Mouse (Mus musculus) fibroblast of lung, adult 2 months (primary cell): ENCODE data around the gene Sh3rf3.
A peak's percentile ranks its signal among the peaks of the same experiment; 100 is the strongest.
"Not testable (repeated sequence)": the region's sequence is repeated elsewhere in the genome, so short reads cannot be mapped to it uniquely, and the experiment has no call there.

Source experiments
- DNase-seq: peaks from one replicate; pipeline ENCODE4 v3.0.0-alpha.2; 2011; ENCODE audit warnings: low read depth

Gene Sh3rf3

GRCm38 (mm10) chr10:58982546-58983154, 169.5 kb downstream of the Sh3rf3 start:
- DNase-seq = no peak

DNA sequence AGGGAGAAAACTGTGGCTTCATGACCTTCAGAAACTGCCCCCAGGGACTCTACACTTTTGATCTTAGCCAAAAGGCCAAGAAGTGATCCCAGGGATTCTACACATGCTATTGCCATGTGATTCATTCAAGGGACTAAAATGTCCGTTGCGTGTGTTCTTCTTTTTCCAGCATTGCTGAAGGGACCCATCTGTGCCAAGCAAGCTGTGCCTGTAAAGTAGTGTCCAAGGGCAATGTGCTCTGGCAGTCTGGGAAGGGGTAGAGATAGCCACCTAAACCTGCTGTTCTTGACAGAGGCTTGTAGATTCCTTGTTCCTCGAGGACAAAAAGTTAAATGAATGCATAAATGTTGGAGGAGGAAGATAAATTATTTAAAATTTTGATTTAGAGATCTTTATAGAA, 178.5 kb downstream of the Sh3rf3 start:
- DNase-seq = no peak

GRCm38 (mm10) chr10:58994726-58995125, 181.6 kb downstream of the Sh3rf3 start:
- DNase-seq = no peak

DNA sequence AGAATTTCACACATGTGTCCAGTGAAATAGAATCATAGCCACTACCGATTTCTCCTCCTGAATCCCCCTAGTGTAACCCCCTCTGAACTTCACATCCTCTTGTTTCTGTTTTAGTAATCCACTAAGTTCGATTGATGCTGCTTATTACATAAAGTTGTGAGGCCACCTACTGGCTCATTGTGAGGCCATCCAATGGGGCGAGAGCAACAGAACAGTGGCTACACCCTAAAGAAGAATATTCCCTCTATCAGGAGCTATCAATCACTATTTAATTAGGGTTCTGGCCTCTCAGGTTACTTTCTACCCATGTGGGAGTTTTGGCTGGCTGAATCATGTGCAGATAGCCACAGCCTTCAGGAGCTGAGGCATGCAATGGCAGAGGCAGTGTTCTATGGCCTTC, 182.0 kb downstream of the Sh3rf3 start:
- no peak for DNase-seq

DNA sequence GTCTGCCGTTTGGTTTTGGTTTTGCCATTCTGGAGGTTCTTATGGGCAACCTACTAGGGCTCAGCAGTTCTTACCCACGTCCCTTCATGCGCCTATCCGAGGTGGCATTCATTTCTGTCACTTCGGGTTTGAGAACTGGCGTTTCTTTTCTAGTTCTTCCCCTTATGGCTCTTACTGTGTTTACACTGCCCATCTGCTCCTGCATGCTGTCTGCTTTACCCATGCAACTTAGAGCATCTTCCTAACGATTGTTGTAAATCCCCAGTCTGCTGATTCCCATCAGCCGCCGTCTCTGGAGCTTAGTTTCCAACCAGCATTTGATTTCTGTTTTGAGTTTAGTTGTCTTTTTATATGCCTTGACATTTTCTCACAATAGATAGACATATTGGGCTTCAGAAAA, 189.2 kb downstream of the Sh3rf3 start:
- no peak for DNase-seq

DNA sequence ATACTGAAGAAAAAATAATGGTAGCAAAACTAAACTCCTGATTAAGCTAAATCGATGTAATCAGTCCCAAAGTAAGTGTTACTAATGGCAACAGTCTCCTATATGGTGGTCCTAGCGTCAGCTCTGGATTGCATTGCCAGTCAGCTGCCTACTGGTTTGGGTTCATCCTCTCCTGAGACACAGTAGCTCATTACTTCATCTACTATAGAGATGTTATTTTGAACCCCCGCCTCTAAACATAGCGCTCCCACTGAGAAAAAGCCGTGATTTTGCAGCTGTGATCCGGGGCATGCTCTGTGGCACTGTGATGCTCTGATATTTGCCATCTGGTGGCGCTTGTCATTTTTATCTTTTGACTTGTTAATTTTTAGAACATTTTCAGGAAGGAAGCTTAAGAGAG, 198.3 kb downstream of the Sh3rf3 start:
- no peak for DNase-seq

- DNase-seq = no peak
Observed at GRCm38 (mm10) chr10:59013618-59014017, 200.5 kb downstream of the Sh3rf3 start.

DNA sequence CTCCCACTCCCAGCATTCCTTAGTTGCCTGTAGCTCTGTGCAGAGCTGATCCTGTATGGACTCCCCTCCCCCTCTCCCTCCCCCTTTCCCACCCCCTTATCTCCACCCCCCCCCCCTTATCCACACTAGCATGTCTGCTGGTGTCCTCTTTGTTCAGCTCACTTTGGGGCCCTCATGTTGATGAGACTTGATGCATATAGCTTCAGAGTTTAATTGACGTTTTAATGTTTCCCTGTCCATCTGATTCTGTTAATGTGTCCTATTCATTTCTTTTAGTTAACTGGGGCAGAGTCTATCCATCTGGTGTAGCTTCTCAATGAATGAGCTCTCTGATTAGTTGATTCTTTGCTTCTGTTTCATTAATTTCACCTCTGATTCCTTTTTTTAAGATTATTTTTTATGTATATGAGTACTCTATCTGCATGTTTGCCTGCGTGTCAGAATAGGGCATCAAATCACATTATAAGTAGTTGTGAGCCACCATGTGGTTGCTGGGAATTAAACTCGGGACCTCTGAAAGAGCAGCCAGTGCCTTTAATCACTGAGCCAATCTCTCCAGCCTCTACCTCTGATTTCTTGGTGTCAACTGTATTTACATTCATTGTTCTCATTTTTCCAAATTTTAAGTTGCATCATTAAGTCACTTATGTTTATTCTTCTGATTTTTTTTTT, 206.3 kb downstream of the Sh3rf3 start:
- DNase-seq = no peak

GRCm38 (mm10) chr10:59050434-59050833, 237.3 kb downstream of the Sh3rf3 start:
- DNase-seq = no peak

DNA sequence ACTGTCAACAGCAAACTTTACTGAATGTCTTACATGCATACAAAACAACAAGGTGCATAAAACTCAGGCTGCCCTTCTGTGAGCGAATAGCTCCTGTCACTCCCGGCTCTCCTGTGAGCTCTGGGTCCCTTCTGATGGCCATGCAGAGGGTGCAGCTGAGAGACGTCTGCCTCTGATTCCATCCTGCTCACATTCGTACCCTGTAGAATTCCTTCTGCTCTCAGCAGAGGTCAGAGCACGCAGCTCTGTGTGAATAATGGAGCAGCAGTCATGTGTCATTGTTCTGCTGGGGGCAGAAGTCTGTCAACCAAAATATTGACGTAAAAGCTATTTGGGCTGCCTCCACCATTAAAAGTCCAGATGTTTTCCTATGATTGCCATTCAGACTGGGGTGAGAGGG, 243.1 kb downstream of the Sh3rf3 start:
- no peak for DNase-seq

- DNase-seq = no peak
Observed at GRCm38 (mm10) chr10:59066804-59067203, 253.6 kb downstream of the Sh3rf3 start.

DNA sequence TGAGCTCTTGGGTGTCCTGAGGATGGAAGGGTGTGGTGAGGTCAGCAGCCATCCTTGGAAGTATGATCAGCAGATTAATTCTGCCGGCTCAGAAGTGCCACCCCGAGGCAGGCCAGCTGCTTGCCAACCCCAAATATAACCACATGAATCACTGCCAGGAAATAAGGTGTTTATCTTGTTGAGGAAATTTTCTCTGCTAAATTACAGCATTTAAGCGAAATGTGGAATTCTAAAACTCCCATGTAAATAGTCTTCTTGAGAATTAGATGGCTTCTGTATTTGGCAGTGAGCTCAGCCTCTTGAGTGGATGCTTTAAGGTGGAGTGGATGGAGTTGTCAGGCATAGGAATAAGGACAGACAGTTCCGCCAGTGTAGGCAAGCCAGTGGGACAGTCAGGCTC, 259.7 kb downstream of the Sh3rf3 start:
- DNase-seq = no peak

- DNase-seq = no peak
Observed at GRCm38 (mm10) chr10:59076681-59077080, 263.5 kb downstream of the Sh3rf3 start.

GRCm38 (mm10) chr10:59077909-59078308, 264.8 kb downstream of the Sh3rf3 start:
- DNase-seq = peak; percentile 34

DNA sequence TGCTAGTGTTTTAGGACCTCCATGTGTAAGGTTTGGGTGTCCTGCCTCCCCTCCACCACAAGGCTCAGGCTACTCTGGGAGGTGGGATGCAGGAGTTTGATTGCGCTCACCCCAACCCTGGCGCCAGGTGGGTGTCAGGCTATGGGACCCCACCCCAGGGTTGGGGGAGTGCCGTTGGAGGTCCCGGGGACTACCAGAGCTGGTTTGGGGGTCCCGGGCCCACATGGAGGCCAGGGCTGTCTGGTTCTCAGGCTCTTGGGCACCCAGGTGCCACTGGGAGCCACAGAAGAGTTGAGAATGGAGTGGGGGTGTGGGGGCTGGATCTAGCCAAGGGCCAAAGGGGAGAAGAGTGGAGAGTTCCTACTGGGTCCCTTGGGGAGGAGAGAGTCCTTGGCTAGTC, 272.4 kb downstream of the Sh3rf3 start:
- no peak for DNase-seq

DNA sequence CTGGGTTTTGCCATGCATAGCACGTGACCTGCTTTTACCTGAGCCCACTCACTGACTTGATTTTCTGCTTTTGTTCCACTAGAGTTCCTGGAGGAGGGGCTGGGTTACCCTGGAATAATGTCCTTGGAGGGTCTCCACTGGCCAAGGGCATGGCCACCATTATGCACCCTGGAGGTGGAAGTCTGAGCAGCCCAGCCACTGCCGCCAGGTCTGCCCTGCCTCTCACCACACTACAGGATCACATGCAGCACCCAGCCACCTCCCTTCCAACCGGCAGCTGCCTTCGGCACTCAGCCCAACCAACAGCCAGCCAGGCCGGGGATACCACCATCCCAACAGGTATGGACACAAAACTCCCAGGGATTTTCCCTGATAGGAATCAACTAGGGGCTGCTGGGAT, 273.4 kb downstream of the Sh3rf3 start:
- DNase-seq = no peak

GRCm38 (mm10) chr10:59089861-59090621, 276.9 kb downstream of the Sh3rf3 start:
- no peak for DNase-seq

DNA sequence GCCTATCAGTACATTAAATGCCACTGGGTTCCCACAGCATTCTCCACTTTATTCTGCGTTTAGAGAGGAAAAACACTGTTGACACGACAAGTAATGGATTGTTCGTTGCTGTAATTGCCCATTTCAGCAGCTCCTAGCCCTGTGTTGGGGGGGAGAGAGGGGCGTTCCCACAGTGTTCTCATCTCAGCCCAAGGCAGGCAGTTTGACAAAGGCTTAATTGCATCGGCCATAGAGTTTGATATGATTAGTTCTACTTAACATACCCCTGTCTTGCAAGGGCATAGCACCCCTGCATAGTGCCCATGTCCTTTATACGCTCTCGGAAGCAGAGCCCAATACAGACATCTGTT, 277.4 kb downstream of the Sh3rf3 start:
- DNase-seq = no peak

GRCm38 (mm10) chr10:59091556-59091955, 278.4 kb downstream of the Sh3rf3 start:
- no peak for DNase-seq

DNA sequence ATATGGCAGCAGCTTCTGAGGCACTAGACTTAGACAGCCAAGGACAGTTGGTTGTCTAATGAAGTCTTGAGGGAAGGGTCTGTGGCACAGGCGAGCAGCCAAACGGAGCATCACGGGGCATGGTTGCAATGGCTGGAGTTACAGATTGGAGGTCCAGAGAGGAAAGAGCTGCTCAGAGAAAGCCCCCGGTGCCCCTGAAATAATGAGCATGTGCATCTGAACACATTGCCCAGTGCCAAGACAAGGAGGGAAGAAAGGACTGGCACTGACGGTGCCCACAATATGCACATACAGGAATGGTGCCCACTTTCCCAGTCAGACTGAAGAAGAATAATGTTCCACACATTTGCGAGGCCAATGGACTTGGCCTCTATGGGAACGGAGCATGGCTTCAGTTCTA, 278.8 kb downstream of the Sh3rf3 start:
- no peak for DNase-seq

DNA sequence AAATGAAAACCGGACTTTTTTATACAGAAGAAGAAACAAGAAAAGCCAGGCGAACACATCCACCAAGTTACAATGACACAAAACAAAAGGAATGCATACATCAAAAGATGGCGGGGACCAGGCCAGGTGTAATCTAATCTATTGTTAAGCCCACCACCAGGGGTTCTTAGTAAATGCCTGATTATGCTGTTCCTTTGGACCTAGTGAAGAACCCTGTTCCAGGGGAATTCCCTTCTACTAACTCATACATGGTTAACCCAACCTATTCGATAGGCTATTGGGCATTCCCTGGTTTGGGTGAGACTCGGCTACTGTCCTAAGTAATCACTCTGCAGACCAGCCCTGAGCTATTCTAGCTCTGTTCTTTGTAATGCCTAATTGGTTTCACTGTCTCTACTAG, 289.9 kb downstream of the Sh3rf3 start:
- not testable (repeated sequence) for DNase-seq

DNA sequence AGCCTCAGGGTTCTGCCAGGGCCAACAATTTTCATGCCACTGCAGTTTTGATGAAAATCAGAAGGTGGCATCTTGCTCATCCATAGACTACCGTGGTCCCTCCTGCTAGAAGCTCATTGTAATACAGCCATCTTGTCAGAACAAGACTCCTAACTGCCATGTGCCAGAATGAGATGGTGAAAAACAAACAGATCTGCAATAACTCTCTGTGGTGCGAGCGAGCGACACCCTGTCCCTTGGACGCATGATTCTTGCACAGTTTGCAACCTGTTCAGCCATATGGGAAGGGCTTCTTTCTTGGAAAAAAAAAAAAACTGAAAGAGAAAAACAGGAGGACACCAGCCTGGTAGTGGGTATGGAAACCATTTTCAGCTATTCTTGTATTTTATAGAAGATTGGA, 291.5 kb downstream of the Sh3rf3 start:
- no peak for DNase-seq

- no peak for DNase-seq
Observed at GRCm38 (mm10) chr10:59105885-59106284, 292.7 kb downstream of the Sh3rf3 start.

- no peak for DNase-seq
Observed at GRCm38 (mm10) chr10:59106644-59107043, 293.5 kb downstream of the Sh3rf3 start.
